Mouse (Mus musculus): ENCODE data around the gene Actr2. TPM values are rescaled to one million over a fixed set of nuclear protein-coding genes. Genes with fewer than 3 reads are reported as not detected.
"Not testable (repeated sequence)": the region's sequence is repeated elsewhere in the genome, so short reads cannot be mapped to it uniquely, and the experiment has no call there.

Actr2 gene
- polyA plus RNA-seq, 1 experiment, result 194 TPM

DNA sequence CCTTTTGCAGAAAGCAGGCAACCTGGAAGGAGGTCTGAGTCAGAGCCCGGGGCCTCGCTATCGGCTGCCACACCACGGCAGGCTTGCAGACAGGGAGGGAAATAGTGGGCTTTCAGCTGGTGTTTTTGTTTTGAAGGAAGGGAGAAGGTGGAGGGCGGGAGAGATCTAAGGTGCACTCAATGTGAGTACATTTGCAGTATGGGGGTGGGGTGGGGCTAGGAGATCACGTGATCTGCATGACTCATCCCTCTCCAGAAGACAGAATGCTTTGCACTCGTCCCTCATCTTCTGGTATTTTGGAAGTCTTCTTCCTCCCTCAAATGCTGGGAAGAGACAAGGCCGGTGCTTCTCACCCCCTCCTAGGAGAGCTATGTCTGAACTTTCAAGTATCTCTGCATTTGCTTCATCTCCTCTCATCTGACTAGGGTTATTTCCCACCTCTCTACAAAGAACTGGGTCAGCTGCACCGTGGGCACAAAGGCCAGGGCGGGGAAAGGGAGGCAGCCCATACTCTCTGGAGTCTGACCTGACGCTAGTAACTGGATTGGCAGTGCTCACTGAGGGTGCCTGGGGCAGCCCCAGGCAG lies 77.3 kb downstream of the Actr2 start:
- H3K27ac ChIP-seq (ENCODE audit: insufficient read depth, low read length), result 0 out of 2 replicates have a peak overlapping the region, but pooled peaks have one; percentile 12
- no peak overlapping the region for H3K4me3 ChIP-seq (ENCODE audit: insufficient read depth, low read length)
- H3K4me1 ChIP-seq (ENCODE audit: control insufficient read depth, insufficient read depth, low read length), result peaks cover 8% of the 10 kb centered on the region
- TF ChIP-seq POLR2A (IDR thresholded peaks at IDR 0.05; ENCODE audit: low read depth, low read length) (no peak), CTCF (IDR thresholded peaks at IDR 0.05; ENCODE audit: borderline replicate concordance, insufficient read depth, low read length) (no peak)

DNA sequence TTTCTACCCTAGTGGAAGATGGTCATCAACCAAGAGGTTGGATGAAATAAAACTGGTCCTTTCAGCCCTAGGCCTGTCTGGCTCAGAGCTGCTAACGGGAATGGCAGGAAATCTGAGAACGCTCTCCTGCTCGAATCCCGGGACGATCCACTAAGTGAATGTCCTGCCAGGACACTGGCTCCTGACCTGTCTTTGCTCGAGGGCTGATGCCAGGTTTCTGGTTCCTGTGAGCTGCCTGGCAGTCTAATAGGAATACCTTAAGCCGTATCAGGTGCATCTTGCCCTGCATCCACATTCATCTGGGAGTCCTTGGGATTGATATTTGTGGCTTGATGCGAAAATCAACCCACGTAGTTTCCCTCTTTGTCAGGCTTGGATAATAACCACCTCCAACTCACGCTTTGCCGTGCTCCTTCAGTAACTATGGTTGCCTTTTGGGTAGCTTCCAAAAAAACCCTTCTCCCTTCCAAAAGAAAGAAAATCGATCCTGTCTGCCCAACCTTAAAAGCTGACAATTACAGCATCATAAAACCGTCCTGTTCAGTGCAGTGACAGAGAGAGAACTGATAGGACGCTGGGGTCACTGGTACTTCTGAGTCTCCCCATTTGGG lies 78.3 kb downstream of the Actr2 start:
- Histone ChIP-seq H3K4me3 (ENCODE audit: insufficient read depth, low read length) (no peak overlapping the region), H3K4me1 (ENCODE audit: control insufficient read depth, insufficient read depth, low read length) (peaks cover 4% of the 10 kb centered on the region; the same call in 1 of the 2 replicates), H3K27ac (ENCODE audit: insufficient read depth, low read length) (no peak overlapping the region)
- TF ChIP-seq POLR2A (IDR thresholded peaks at IDR 0.05; ENCODE audit: low read depth, low read length) (no peak), CTCF (IDR thresholded peaks at IDR 0.05; ENCODE audit: borderline replicate concordance, insufficient read depth, low read length) (no peak)

DNA sequence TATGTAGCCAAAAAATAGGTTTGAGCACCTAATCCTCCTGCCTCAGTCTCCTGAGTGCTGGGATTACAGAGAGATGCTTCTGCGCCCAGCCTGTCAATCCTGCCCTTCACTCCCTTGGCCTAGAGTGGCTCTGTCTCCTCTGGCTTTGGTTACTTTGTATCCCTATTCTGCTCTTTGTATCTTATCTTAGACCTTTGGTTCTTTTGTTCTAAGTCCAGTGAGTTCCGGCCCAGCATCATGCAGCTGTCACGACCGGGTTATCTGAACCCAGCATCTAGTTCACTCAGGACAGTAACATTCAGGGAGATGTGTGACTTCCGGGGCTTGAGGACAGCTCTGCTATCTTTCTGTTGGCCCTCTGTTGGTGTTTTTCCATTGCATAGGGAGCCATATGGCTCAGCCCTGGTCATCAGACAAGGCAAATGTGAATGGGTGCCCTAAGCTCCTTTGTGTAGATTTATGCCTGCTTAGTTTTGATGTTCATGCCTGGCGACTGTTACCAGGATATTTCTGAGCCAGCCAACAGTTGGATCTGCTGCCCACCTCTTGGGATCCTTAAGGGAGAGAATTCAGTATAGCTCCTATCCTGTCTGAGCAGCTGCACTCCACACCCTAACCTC lies 79.1 kb downstream of the Actr2 start:
- Histone ChIP-seq H3K4me1 (ENCODE audit: control insufficient read depth, insufficient read depth, low read length) (peaks cover 4% of the 10 kb centered on the region; the same call in 1 of the 2 replicates), H3K27ac (ENCODE audit: insufficient read depth, low read length) (no peak overlapping the region), H3K4me3 (ENCODE audit: insufficient read depth, low read length) (no peak overlapping the region)
- TF ChIP-seq CTCF (IDR thresholded peaks at IDR 0.05; ENCODE audit: borderline replicate concordance, insufficient read depth, low read length) (no peak), POLR2A (IDR thresholded peaks at IDR 0.05; ENCODE audit: low read depth, low read length) (no peak)

DNA sequence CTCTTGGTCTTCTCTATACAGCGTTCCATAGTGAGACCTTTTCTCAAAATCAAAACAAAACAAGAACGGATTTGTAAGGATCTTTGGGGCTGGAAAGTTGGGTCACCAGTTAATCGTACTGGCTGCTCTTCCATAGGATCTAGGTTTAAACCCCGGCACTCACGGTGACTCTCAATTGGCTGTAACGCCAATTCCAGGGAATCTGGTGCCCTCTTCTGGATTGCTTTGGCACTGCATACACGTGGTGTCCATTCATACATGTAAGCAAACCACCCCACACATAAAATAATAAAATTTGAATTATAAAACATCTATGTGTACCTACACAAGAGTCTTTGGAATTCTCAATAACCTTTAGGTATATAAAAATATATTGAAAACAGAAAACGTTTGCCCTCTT lies 81.2 kb downstream of the Actr2 start:
- Histone ChIP-seq H3K27ac (ENCODE audit: insufficient read depth, low read length) (no peak overlapping the region), H3K4me3 (ENCODE audit: insufficient read depth, low read length) (no peak overlapping the region), H3K4me1 (ENCODE audit: control insufficient read depth, insufficient read depth, low read length) (no peaks in the 10 kb centered on the region; the same call in 1 of the 2 replicates)
- TF ChIP-seq CTCF (IDR thresholded peaks at IDR 0.05; ENCODE audit: borderline replicate concordance, insufficient read depth, low read length) (0 out of 2 replicates have a peak, but pooled peaks have one; percentile 16), POLR2A (IDR thresholded peaks at IDR 0.05; ENCODE audit: low read depth, low read length) (no peak)

DNA sequence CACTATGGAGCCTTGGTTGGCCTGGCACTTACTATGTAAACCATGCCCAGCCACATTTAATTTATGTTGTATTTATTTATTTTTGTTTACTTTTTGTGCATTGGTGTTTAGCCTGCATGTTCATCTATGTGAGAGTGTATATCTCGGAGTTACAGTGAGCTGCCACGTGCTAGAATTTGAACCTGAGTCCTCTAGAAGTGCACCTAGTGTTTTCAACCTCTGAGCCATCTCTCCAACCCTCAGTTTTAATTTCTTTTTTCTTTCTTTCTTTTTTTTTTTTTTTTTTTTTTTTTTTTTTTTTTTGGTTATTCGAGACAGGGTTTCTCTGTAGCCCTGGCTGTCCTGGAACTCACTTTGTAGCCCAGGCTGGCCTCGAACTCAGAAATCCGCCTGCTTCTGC lies 81.7 kb downstream of the Actr2 start:
- not testable (repeated sequence) for H3K4me1 ChIP-seq (ENCODE audit: control insufficient read depth, insufficient read depth, low read length); H3K27ac ChIP-seq (ENCODE audit: insufficient read depth, low read length); H3K4me3 ChIP-seq (ENCODE audit: insufficient read depth, low read length)

DNA sequence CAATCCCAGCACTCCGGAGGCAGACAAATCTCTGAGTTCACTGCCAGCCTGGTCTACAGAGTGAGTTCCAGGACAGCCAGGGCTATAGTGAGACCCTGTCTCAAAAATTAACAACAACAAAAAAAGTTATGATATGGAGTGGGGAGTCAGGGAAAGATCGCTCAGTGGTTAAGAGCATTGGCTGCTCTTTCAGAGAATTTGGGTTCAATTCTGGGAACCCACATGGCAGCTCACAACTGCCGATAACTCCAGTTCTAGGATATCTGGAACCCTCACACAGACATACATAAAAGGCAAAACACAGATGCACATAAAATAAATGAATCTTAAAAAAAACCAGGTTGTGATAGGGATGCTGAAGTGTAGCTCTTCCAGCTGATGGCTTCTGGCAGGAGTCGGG lies 83.7 kb downstream of the Actr2 start:
- Histone ChIP-seq H3K4me3 (ENCODE audit: insufficient read depth, low read length) (no peak overlapping the region), H3K27ac (ENCODE audit: insufficient read depth, low read length) (no peak overlapping the region), H3K4me1 (ENCODE audit: control insufficient read depth, insufficient read depth, low read length) (no peaks in the 10 kb centered on the region)
- TF ChIP-seq POLR2A (IDR thresholded peaks at IDR 0.05; ENCODE audit: low read depth, low read length) (no peak), CTCF (IDR thresholded peaks at IDR 0.05; ENCODE audit: borderline replicate concordance, insufficient read depth, low read length) (no peak)

DNA sequence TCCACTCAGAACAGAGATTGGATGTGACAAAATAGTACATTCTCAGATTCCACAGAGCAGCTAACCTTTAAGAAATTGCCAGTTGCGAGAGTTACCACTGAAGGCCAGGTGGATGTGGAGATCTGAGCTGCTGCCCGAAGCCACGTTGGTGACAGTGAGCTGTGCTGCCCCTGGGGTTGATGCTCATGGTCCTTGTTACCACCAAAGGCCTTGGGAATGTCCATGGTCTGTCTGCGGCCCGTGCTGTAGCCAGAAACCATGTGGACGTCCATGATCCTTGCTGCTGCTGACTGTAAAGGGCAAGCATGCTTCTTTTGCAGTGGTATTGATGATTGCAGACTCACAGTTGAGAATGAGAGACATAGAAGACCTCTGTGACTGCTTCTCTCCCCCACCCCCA lies 84.3 kb downstream of the Actr2 start:
- H3K4me3 ChIP-seq (ENCODE audit: insufficient read depth, low read length), result no peak overlapping the region
- no peak for TF ChIP-seq POLR2A (IDR thresholded peaks at IDR 0.05; ENCODE audit: low read depth, low read length)
- TF ChIP-seq CTCF (IDR thresholded peaks at IDR 0.05; ENCODE audit: borderline replicate concordance, insufficient read depth, low read length), result no peak
- H3K4me1 ChIP-seq (ENCODE audit: control insufficient read depth, insufficient read depth, low read length), result no peaks in the 10 kb centered on the region
- no peak overlapping the region for H3K27ac ChIP-seq (ENCODE audit: insufficient read depth, low read length)

DNA sequence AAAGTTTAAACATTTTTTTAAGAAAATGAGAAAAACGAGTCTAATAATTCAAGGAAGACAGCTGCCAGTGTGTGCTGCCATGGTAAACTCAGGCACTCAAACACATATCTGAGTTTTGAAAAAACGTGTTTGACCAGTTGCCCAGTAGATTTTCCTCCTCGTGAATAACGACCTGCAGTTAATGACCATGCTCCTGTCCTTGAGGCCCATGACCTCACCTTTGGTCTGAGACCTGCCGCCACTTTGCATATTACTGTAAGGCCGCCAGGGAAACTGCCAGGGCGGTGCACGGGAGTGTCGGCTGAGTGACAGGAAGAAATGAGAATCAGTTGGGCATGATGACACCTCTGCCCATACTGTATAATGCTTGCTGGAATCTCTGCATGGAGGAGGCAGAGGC lies 85.0 kb downstream of the Actr2 start:
- no peak for TF ChIP-seq CTCF (IDR thresholded peaks at IDR 0.05; ENCODE audit: borderline replicate concordance, insufficient read depth, low read length)
- no peak for TF ChIP-seq POLR2A (IDR thresholded peaks at IDR 0.05; ENCODE audit: low read depth, low read length)

GRCm38 (mm10) chr11:20025899-20026298 lies 86.8 kb downstream of the Actr2 start:
- TF ChIP-seq CTCF (IDR thresholded peaks at IDR 0.05; ENCODE audit: borderline replicate concordance, insufficient read depth, low read length) (no peak), POLR2A (IDR thresholded peaks at IDR 0.05; ENCODE audit: low read depth, low read length) (no peak)
- H3K27ac ChIP-seq (ENCODE audit: insufficient read depth, low read length), result no peak overlapping the region
- no peak overlapping the region for H3K4me3 ChIP-seq (ENCODE audit: insufficient read depth, low read length)
- no peaks in the 10 kb centered on the region for H3K4me1 ChIP-seq (ENCODE audit: control insufficient read depth, insufficient read depth, low read length)

More for the DNA sequence above, 85.0 kb downstream of the Actr2 start:
- H3K4me3 ChIP-seq (ENCODE audit: insufficient read depth, low read length), result no peak overlapping the region
- H3K27ac ChIP-seq (ENCODE audit: insufficient read depth, low read length), result no peak overlapping the region
- no peaks in the 10 kb centered on the region for H3K4me1 ChIP-seq (ENCODE audit: control insufficient read depth, insufficient read depth, low read length)

- TF ChIP-seq POLR2A (IDR thresholded peaks at IDR 0.05; ENCODE audit: low read depth, low read length) (no peak), CTCF (IDR thresholded peaks at IDR 0.05; ENCODE audit: borderline replicate concordance, insufficient read depth, low read length) (no peak)
- H3K4me3 ChIP-seq (ENCODE audit: insufficient read depth, low read length), result no peak overlapping the region
- no peaks in the 10 kb centered on the region for H3K4me1 ChIP-seq (ENCODE audit: control insufficient read depth, insufficient read depth, low read length)
- H3K27ac ChIP-seq (ENCODE audit: insufficient read depth, low read length), result no peak overlapping the region
Measured at GRCm38 (mm10) chr11:20022911-20023482, 89.7 kb downstream of the Actr2 start.
